Mouse (Mus musculus) cerebellum, postnatal 36 days (tissue): ENCODE measurements at regions not wholly inside any gene's neighbourhood (a gene's known extent, or its start where the extent isn't known, plus 50 kb on each side); places are given as distances from the start of the nearest gene placed in this dataset.

Experiments
- DNase-seq, 2 experiments: peaks; one replicate each; pipeline ENCODE4 v3.0.0; 2021 to 2022; ENCODE audit warnings: mixed read lengths in 2 of 2

DNA sequence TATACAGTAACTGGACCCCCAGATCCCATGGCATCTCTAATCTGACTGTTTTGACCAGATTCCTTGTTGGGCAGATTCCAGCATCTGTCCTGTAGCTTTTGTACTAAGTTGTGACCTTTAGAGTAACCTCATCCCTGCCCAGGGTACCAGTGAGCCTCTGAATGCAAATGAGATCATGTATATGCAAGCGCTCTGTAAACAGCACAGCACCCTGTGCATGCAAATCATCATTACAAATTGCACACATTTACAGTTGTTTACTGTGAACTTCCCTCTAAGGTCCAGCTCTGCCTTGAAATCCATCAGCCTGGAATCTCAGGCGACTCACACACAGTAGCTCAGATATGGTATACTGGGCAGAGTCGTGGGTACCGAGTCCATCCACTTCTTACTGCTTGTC, 258.6 kb upstream of the Dusp10 start:
- no peak for DNase-seq

GRCm38 (mm10) chr1:183756716-183757115, 256.4 kb upstream of the Dusp10 start:
- DNase-seq = no peak

DNA sequence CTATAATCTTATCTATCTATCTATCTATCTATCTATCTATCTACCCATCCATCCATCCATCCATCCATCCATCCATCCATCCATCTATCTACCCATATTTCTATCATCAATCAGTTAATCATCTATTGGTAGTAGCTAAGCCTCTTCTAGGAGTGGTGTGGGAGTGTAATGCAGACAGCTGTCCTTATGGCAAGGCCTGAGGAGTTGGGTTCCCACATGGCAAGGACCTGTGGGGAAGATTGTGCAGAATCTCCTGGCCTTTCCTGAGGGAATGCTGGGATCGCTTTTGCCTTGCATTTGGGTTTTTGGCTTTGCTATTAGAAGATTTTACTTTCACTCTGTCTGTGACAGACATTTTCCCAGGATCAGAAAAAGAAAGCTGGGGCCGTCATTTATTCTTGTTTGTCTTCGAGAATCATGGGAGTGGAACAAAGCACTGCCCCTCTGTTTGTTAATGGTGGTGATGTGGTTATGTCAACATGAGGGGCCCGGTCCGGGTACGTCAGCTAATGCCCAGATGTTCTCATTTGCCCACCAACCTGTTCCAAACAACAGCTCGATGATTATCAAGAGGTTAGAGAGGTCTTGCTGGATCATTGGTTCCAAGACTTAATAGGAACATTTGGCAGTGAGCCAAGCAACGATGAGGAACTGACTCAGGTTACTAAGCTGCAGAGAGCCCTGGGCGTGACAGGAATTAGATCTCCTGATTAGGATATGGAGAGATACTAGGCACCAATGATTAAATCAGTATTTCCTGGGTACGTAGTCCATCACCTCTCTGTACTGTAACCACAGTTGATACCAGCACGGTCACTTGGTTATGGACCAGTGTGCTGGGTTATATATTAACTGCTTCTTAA, 249.0 kb upstream of the Dusp10 start:
- no peak for DNase-seq

GRCm38 (mm10) chr1:183772844-183773243, 240.3 kb upstream of the Dusp10 start:
- DNase-seq = no peak

GRCm38 (mm10) chr1:183780180-183780579, 232.9 kb upstream of the Dusp10 start:
- DNase-seq = no peak

DNA sequence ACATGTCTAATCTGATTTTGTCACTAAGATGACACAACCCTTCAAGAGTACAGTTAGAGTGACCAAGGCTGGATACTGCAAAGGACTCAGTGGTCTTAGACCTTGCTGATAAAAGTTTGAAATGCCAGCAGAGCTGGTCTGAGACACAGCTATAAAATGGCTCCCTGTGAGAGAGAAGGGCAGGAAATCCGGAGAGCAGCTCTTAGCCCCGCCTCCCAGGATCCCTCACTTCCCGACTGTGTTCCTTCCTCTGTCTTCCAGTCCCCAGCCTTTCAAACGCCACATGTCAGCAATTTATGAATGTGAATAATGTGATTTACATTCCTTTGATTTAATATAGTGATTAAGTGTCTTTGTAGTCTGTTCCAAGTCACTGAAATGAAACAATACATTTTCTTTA, 232.3 kb upstream of the Dusp10 start:
- DNase-seq = no peak

DNA sequence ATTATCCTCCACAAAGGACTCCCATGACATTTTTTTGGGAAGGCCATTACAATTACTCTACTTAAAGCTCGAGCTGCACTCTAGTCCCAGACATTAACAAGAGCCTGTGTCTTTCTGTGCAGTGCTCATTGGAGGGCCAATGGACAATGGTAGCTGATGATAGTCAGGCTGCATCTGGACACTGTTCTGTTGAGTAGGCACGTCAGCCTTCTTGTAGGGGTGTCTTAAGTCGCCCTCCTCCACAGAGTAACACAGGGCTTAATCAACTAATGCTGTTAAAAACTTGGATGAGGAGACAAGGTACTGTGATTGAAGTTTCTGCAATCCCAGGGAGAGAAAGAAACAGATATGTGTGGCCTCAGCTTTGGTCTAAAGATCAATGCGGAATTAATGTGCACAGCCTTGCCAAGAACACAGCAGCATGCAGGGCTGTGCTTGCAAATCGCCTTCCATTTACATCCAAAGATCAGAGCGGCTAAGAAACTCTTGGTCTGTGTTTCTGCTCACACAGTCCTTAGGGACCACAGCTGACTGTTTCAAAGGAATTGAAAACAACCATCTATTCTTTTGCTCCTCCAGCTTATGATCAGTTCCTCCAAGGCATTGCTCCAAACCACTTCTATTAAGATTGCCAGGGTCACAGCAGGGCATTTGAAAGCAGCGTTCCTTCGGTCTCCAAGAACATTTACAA, 229.5 kb upstream of the Dusp10 start:
- no peak for DNase-seq

DNA sequence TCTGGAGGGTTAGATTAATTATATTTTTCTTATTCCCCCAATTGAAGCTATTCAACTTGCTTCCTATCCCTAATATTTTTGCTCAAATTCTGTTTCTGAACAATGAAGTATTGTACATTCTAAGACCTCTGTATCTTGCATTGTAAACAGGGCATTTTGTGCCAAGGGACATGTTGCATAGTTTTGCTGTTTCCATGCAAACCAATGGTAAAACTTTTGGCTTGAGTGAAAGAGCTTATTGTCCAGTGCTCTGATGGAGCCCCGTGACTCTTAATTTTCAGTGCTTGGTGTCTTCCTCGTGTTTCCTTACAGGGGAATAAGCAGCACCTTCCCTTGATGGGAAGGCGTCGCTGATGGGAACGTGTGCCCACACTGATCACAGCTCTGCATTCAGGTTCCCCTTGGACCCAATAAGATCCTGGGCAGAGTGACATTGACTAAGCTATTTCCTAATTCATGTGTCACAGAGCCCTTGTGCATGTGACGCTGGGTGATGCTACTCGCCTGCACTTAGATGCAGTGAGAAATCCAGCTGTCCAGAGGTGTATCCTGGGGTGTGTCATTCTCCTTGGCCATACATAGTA, 220.8 kb upstream of the Dusp10 start:
- no peak for DNase-seq

GRCm38 (mm10) chr1:183793324-183793723, 219.8 kb upstream of the Dusp10 start:
- no peak for DNase-seq

GRCm38 (mm10) chr1:183793913-183794445, 219.1 kb upstream of the Dusp10 start:
- no peak for DNase-seq

DNA sequence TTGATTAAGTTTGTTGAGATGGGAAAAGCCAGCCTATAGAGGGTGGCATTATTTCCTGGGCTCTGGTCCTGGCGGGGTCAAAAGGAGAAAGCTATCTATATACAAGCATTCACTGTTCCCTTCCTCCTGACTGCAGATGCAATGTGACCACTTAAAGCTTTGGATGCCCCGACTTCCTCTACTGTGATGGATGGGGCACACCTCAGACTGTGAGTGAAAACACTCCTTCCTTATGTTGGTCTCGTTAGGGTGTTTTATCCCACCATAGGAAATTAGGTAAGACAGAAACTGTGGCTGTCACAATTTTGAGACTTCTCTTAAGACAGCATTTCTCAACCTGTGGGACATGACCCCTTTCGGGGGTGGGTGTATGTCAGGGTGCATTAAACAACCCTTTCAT, 210.8 kb upstream of the Dusp10 start:
- DNase-seq = no peak

DNA sequence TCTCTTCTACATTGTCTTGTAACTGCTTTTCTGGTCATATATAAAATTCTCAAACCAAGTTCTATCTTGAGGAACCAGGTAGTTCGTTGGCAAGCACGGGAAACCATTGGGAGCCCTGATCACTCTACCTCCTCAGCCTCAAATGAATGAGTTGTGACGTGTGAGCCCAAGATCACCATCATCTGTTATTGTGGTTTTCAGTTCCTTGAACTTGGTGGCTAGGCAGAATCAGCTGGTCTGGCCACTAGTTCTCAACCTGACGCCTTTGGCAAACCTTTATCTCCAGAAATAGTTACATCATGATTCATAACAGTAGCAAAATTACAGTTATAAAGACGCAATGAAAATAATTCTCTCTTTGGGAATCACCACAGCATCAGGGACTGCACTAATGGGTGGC, 209.7 kb upstream of the Dusp10 start:
- no peak for DNase-seq

DNA sequence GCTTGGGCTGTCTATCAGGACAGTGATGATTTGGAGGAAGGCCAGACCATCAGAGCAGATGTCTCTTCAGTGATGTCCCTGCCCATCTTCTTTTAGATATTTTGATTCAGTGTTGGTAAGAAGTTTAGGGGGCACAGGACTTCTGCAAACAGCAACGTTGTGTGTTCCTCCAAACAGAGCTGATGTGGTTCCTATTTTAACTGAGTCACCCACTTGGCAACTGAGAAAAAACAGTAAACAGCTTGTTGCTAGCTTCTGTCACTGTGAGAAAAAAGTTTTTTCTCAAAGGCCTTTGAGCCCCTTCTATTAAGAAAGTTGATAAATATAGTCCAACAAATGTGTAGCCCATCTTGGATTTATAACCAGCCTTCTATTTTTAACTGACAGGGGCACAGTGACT, 209.3 kb upstream of the Dusp10 start:
- DNase-seq = no peak

DNA sequence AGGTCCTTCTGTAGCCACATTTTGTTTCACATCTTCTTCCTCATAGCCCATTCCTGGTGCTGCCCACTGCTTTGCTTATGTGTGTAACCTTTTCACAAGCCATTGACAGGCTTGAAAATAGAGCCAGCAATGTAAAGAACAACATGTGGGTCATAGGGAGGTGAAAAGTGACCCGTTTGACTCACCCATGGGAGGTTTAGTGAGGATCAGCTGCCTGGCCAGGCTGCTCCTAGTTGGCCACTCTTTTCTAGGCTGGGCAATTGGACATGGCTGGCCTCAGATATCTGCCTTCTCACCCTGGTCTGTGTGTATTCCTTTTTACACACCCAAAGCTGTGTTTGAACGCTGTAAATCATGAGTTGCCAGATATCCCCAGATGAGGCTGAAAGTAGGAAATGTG, 208.8 kb upstream of the Dusp10 start:
- DNase-seq = no peak

DNA sequence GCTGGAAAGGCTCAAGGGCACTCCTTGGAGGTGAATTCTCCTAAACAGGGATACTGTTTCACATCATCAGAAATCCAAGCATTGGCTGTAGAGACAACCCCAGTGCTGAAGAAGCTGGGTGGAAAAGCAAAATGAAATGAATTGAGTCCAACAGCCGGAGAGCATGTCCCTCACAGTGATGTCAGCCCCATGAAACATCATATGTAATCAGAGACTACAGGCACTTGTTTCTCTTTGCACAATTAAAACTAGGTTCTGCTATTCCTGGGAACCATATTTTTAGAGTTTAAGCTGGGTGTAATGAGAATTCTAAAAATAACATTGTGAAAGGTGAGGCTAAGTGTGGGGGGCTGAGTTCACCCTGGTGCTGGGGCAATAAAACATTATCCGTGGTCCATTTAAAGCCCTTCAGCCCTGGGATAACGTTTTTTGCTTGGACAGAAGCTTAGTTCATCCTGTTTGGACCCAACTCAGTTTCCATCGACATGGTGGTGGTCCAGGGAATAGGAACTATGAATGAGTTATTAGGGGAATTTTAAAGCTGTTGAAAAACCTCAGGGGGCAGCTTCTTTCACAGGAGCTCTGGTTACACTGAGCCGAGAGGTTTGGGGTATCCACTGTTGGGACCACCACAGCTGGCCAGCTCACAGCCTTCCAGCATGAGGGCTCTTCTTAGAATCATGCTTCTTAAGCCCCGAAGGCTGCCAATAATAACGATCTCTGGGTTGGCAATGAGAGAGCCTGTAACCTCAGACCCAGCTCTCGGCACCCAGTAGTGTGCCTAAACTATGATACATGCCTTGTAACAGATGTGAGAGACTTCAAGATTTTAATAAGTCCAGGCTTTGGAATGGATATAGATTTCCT, 206.0 kb upstream of the Dusp10 start:
- no peak for DNase-seq

GRCm38 (mm10) chr1:183808168-183808567, 204.9 kb upstream of the Dusp10 start:
- DNase-seq = no peak

- no peak for DNase-seq
Measured at GRCm38 (mm10) chr1:183820555-183820954, 192.5 kb upstream of the Dusp10 start.

DNA sequence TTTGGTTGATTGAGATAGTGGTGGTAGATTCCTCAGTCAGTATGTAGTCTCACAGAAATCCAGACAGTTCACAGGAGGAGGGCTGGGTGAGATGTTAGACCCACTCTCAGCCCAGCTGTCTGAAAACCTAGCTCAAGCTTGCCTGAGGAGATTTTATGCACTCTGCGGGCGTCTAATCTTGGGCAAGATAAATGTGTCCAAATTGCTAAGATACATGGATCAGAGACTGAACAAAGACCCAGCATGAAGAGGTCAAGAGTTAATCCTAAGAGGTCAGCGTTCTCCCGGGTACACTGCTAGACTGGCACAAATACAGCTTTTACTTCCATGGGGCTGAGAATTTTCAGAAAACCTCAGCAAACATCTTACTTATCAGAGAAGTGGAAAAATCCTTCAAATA, 186.8 kb upstream of the Dusp10 start:
- DNase-seq = no peak

- no peak for DNase-seq
Measured at GRCm38 (mm10) chr1:183845135-183845534, 168.0 kb upstream of the Dusp10 start.

DNA sequence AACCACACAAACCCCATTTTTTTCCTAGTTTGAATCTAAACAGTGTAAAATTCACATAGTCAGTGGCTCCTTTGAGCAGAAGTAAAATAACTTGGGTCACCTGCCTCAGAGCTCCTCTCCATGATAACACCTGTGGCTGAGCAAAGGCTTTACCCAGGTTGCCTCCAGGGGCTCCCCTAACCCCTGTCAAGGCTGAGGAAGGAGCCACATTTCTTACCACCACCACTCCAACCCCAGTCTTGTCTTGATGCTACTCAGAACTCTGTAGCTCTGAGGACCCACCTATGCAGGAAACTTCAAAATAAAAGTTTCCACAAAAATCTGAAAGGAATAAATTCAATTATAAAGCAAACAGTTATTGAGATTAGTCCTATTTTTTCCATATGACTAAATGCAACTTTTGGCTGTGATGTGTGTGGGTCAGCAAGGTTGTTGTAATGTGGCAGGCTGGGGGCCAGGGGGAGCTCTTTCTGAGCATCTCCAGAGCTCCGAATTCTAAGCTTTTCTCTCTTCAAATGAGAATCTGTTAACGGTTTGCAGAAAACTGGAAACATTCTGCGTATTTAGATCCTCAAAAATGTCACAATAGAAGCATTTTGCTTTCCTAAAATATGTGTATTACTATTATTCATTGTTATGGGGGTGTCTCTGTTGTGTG, 159.0 kb upstream of the Dusp10 start:
- DNase-seq = no peak

DNA sequence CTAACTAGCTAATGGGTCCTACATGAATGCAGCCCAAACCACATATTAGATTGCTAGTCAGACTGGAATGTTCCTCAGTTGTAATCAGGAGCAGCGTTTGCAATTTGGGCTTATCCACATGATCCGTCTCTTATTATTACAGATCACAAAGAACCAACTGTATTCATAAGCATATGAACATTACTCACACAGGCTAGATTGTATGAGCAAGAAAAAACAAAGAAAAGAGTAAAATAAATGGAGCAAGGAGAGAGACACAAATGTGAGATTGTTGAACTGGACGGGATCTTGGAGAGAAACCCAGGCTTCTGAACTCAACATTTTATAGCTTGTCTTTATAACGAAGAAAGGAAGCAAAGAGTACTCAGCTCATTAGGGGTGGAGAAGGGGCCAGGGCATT, 148.0 kb upstream of the Dusp10 start:
- no peak for DNase-seq

- no peak for DNase-seq
Measured at GRCm38 (mm10) chr1:183865586-183865985, 147.5 kb upstream of the Dusp10 start.
